Mouse (Mus musculus) erythroblast, embryonic 14.5 days (primary cell): ENCODE results near the gene Acd.

Source experiments
- GATA1 ChIP-seq: IDR thresholded peaks from 2 replicates; pipeline ENCODE4 v1.6.1; 2012; ENCODE audit warnings: low read length, inconsistent platforms, mixed read lengths
- TAL1 ChIP-seq: IDR thresholded peaks from 3 replicates; pipeline ENCODE4 v1.6.1; 2012; ENCODE audit warnings: low read length, inconsistent platforms, mixed read lengths

GRCm38 (mm10) chr8:105707498-105708403 is 6.8 kb upstream of the Acd start, which contains the start of the genes 4933405L10Rik and Enkd1:
- TF ChIP-seq GATA1 (no peak), TAL1 (no peak)
